Mouse (Mus musculus): Measurements from ENCODE around the gene Sobp. TPM values are rescaled to one million over a fixed set of nuclear protein-coding genes. Genes with fewer than 3 reads are reported as not detected.

Gene Sobp
- polyA plus RNA-seq, 1 experiment from 2014 or later, result 1.5 TPM

GRCm38 (mm10) chr10:43148456-43148855 lies 25.9 kb downstream of the Sobp start:
- Histone ChIP-seq H3K4me3 (ENCODE audit: low read depth, low read length) (no peak overlapping the region), H3K27ac (ENCODE audit: low read depth) (no peak overlapping the region), H3K4me2 (ENCODE audit: low read length) (no peak overlapping the region), H3K36me3 (ENCODE audit: control insufficient read depth, insufficient read depth, low read length) (no peaks in the 10 kb centered on the region), H3K9ac (ENCODE audit: low read length) (no peak overlapping the region), H3K9me3 (ENCODE audit: control insufficient read depth, low read length) (no peaks in the 10 kb centered on the region), H3K27me3 (replicated peaks; ENCODE audit: control insufficient read depth, insufficient read depth, low read length) (no peaks in the 10 kb centered on the region), H3K4me1 (replicated peaks; ENCODE audit: control insufficient read depth, insufficient read depth, low read length) (no peaks in the 10 kb centered on the region)
- no peak for ATAC-seq (replicated peaks; ENCODE audit: low FRiP score, low TSS enrichment, low read depth)
- no peak for DNase-seq (ENCODE audit: low spot score)
- WGBS, result 86% methylated on average over 11 of the region's 11 CpGs

- 74% methylated on average over 9 of the region's 9 CpGs for WGBS
Observed at GRCm38 (mm10) chr10:43143173-43143572, 31.2 kb downstream of the Sobp start.

GRCm38 (mm10) chr10:43134027-43134426 lies 40.3 kb downstream of the Sobp start:
- H3K4me3 ChIP-seq (ENCODE audit: low read depth, low read length), result no peak overlapping the region
- H3K27ac ChIP-seq (ENCODE audit: low read depth), result no peak overlapping the region
- DNase-seq (ENCODE audit: low spot score) (no peak), ATAC-seq (replicated peaks; ENCODE audit: low FRiP score, low TSS enrichment, low read depth) (no peak)
- H3K4me1 ChIP-seq (replicated peaks; ENCODE audit: control insufficient read depth, insufficient read depth, low read length), result no peaks in the 10 kb centered on the region
- H3K4me2 ChIP-seq (ENCODE audit: low read length), result no peak overlapping the region
- H3K36me3 ChIP-seq (ENCODE audit: control insufficient read depth, insufficient read depth, low read length), result no peaks in the 10 kb centered on the region
- H3K9ac ChIP-seq (ENCODE audit: low read length), result no peak overlapping the region
- no peaks in the 10 kb centered on the region for H3K27me3 ChIP-seq (replicated peaks; ENCODE audit: control insufficient read depth, insufficient read depth, low read length)
- H3K9me3 ChIP-seq (ENCODE audit: control insufficient read depth, low read length), result no peaks in the 10 kb centered on the region
- 88% methylated on average over 11 of the region's 11 CpGs for WGBS

More at GRCm38 (mm10) chr10:43143173-43143572, 31.2 kb downstream of the Sobp start:
- Histone ChIP-seq H3K27me3 (replicated peaks; ENCODE audit: control insufficient read depth, insufficient read depth, low read length) (no peaks in the 10 kb centered on the region), H3K27ac (ENCODE audit: low read depth) (no peak overlapping the region), H3K9me3 (ENCODE audit: control insufficient read depth, low read length) (no peaks in the 10 kb centered on the region), H3K4me3 (ENCODE audit: low read depth, low read length) (no peak overlapping the region), H3K4me1 (replicated peaks; ENCODE audit: control insufficient read depth, insufficient read depth, low read length) (no peaks in the 10 kb centered on the region), H3K36me3 (ENCODE audit: control insufficient read depth, insufficient read depth, low read length) (no peaks in the 10 kb centered on the region), H3K9ac (ENCODE audit: low read length) (no peak overlapping the region), H3K4me2 (ENCODE audit: low read length) (no peak overlapping the region)
- no peak for ATAC-seq (replicated peaks; ENCODE audit: low FRiP score, low TSS enrichment, low read depth)
- DNase-seq (ENCODE audit: low spot score), result no peak

GRCm38 (mm10) chr10:43128750-43129149 lies 45.6 kb downstream of the Sobp start:
- H3K4me2 ChIP-seq (ENCODE audit: low read length), result no peak overlapping the region
- H3K27ac ChIP-seq (ENCODE audit: low read depth), result no peak overlapping the region
- no peaks in the 10 kb centered on the region for H3K4me1 ChIP-seq (replicated peaks; ENCODE audit: control insufficient read depth, insufficient read depth, low read length)
- no peak overlapping the region for H3K9ac ChIP-seq (ENCODE audit: low read length)
- ATAC-seq (replicated peaks; ENCODE audit: low FRiP score, low TSS enrichment, low read depth), result no peak
- no peaks in the 10 kb centered on the region for H3K27me3 ChIP-seq (replicated peaks; ENCODE audit: control insufficient read depth, insufficient read depth, low read length)
- no peaks in the 10 kb centered on the region for H3K36me3 ChIP-seq (ENCODE audit: control insufficient read depth, insufficient read depth, low read length)
- no peak for DNase-seq (ENCODE audit: low spot score)
- H3K9me3 ChIP-seq (ENCODE audit: control insufficient read depth, low read length), result no peaks in the 10 kb centered on the region
- no peak overlapping the region for H3K4me3 ChIP-seq (ENCODE audit: low read depth, low read length)
- WGBS, result 58% methylated on average over 3 of the region's 3 CpGs

- Histone ChIP-seq H3K36me3 (ENCODE audit: control insufficient read depth, insufficient read depth, low read length) (no peaks in the 10 kb centered on the region), H3K4me3 (ENCODE audit: low read depth, low read length) (no peak overlapping the region)
- DNase-seq (ENCODE audit: low spot score), result no peak
Observed at GRCm38 (mm10) chr10:43124561-43124960, 49.8 kb downstream of the Sobp start.

GRCm38 (mm10) chr10:43124156-43124555 lies 50.2 kb downstream of the Sobp start:
- Histone ChIP-seq H3K27ac (ENCODE audit: low read depth) (no peak overlapping the region), H3K4me2 (ENCODE audit: low read length) (no peak overlapping the region), H3K27me3 (replicated peaks; ENCODE audit: control insufficient read depth, insufficient read depth, low read length) (no peaks in the 10 kb centered on the region), H3K4me1 (replicated peaks; ENCODE audit: control insufficient read depth, insufficient read depth, low read length) (no peaks in the 10 kb centered on the region), H3K9me3 (ENCODE audit: control insufficient read depth, low read length) (no peaks in the 10 kb centered on the region), H3K36me3 (ENCODE audit: control insufficient read depth, insufficient read depth, low read length) (no peaks in the 10 kb centered on the region), H3K4me3 (ENCODE audit: low read depth, low read length) (no peak overlapping the region), H3K9ac (ENCODE audit: low read length) (no peak overlapping the region)
- ATAC-seq (replicated peaks; ENCODE audit: low FRiP score, low TSS enrichment, low read depth), result no peak
- DNase-seq (ENCODE audit: low spot score), result no peak
- 80% methylated on average over 4 of the region's 4 CpGs for WGBS

More at GRCm38 (mm10) chr10:43124561-43124960, 49.8 kb downstream of the Sobp start:
- ATAC-seq (replicated peaks; ENCODE audit: low FRiP score, low TSS enrichment, low read depth), result no peak
- H3K27me3 ChIP-seq (replicated peaks; ENCODE audit: control insufficient read depth, insufficient read depth, low read length), result no peaks in the 10 kb centered on the region
- WGBS, result 82% methylated on average over 7 of the region's 7 CpGs
- H3K27ac ChIP-seq (ENCODE audit: low read depth), result no peak overlapping the region
- H3K9ac ChIP-seq (ENCODE audit: low read length), result no peak overlapping the region
- no peak overlapping the region for H3K4me2 ChIP-seq (ENCODE audit: low read length)
- H3K9me3 ChIP-seq (ENCODE audit: control insufficient read depth, low read length), result no peaks in the 10 kb centered on the region
- H3K4me1 ChIP-seq (replicated peaks; ENCODE audit: control insufficient read depth, insufficient read depth, low read length), result no peaks in the 10 kb centered on the region

GRCm38 (mm10) chr10:43123422-43123821 lies 50.9 kb downstream of the Sobp start:
- DNase-seq (ENCODE audit: low spot score) (no peak), ATAC-seq (replicated peaks; ENCODE audit: low FRiP score, low TSS enrichment, low read depth) (no peak)
- Histone ChIP-seq H3K4me1 (replicated peaks; ENCODE audit: control insufficient read depth, insufficient read depth, low read length) (no peaks in the 10 kb centered on the region), H3K9me3 (ENCODE audit: control insufficient read depth, low read length) (no peaks in the 10 kb centered on the region), H3K36me3 (ENCODE audit: control insufficient read depth, insufficient read depth, low read length) (no peaks in the 10 kb centered on the region), H3K9ac (ENCODE audit: low read length) (no peak overlapping the region), H3K4me3 (ENCODE audit: low read depth, low read length) (no peak overlapping the region), H3K27ac (ENCODE audit: low read depth) (no peak overlapping the region), H3K4me2 (ENCODE audit: low read length) (no peak overlapping the region), H3K27me3 (replicated peaks; ENCODE audit: control insufficient read depth, insufficient read depth, low read length) (no peaks in the 10 kb centered on the region)
- 76% methylated on average over 6 of the region's 6 CpGs for WGBS

- 27% methylated on average over 8 of the region's 8 CpGs for WGBS
- no peak overlapping the region for H3K27ac ChIP-seq (ENCODE audit: low read depth)
Observed at GRCm38 (mm10) chr10:43120688-43121450, 53.5 kb downstream of the Sobp start.

More at GRCm38 (mm10) chr10:43120688-43121450, 53.5 kb downstream of the Sobp start:
- H3K9ac ChIP-seq (ENCODE audit: low read length), result no peak overlapping the region
- no peaks in the 10 kb centered on the region for H3K36me3 ChIP-seq (ENCODE audit: control insufficient read depth, insufficient read depth, low read length)
- ATAC-seq (replicated peaks; ENCODE audit: low FRiP score, low TSS enrichment, low read depth), result no peak
- H3K4me1 ChIP-seq (replicated peaks; ENCODE audit: control insufficient read depth, insufficient read depth, low read length), result no peaks in the 10 kb centered on the region
- H3K27me3 ChIP-seq (replicated peaks; ENCODE audit: control insufficient read depth, insufficient read depth, low read length), result no peaks in the 10 kb centered on the region
- 0 out of 2 replicates have a peak, but pooled peaks cover 3% of the 10 kb centered on the region for H3K9me3 ChIP-seq (ENCODE audit: control insufficient read depth, low read length)
- no peak overlapping the region for H3K4me3 ChIP-seq (ENCODE audit: low read depth, low read length)
- no peak overlapping the region for H3K4me2 ChIP-seq (ENCODE audit: low read length)
- no peak for DNase-seq (ENCODE audit: low spot score)
